Mouse (Mus musculus): Measurements from ENCODE around the gene Mme.

GRCm38 (mm10) chr3:63348893-63349426, 107.6 kb downstream of the Mme start:
- TF ChIP-seq POLR2A (IDR thresholded peaks at IDR 0.05; ENCODE audit: borderline replicate concordance, low read depth, low read length) (no peak), CTCF (IDR thresholded peaks at IDR 0.05; ENCODE audit: low read depth, low read length) (no peak)
